Mouse (Mus musculus): ENCODE measurements around the gene Celsr1.

Celsr1 gene

DNA sequence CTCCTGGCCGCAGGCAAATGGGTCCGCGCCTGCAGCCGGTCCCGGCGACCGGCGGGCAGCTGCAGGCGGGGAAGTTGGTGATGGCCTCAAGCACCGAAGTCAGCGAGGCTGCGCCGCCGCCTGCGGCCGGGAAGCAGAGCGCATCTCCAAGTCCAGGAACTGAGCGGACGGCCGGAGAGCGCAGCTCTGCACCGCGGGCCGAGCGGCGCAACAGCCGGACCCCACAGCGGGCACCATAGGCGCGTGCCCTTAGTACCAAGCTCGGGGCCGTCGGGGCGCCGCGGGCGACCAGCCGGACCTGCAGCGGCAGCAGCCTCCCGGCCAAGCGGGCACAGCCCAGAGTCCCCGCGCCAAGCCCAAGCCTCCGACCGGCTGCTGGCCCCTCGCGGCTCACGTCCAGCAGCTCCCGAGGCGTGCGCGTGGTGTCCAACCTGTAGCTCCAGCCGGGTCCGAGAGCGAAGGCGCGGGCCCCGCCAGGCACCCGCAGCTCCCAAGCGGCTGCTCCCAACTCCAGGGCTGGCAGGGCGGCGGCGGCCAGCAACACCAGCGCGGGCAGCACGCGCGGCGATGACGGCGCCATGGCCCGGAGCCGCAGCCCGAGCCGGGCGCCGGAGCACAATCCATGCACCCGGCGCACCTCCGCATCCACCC lies at the start of gene Celsr1:
Celsr1 (minus strand) TSS at position 587 of the 651 bp plus-strand sequence.
- DNase-seq (ENCODE audit: low spot score), result no peak

- DNase-seq (ENCODE audit: low spot score), result no peak
Measured at GRCm38 (mm10) chr15:86083261-86083741, 49.7 kb upstream of the Celsr1 start.

DNA sequence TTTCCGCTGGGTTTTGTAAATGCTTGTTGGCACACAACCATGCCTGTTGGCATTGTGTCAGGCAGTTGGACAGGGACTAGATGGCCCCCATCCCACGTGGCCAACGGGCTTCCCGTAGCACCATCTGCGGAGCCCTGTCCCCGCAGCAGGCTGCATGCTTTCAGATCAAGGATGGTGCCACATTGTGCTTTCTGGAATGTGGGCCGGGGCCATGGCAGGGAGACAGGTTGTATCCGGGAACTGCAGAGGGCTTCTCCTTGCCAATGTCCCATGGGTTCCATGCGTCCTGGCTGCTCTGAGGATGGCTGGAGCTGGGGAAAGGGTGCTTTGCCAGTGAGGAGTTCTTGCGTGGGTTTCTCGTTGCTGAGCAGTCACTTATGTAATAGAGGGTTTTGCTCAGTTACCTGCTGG lies 49.0 kb upstream of the Celsr1 start:
- DNase-seq (ENCODE audit: low spot score), result no peak

DNA sequence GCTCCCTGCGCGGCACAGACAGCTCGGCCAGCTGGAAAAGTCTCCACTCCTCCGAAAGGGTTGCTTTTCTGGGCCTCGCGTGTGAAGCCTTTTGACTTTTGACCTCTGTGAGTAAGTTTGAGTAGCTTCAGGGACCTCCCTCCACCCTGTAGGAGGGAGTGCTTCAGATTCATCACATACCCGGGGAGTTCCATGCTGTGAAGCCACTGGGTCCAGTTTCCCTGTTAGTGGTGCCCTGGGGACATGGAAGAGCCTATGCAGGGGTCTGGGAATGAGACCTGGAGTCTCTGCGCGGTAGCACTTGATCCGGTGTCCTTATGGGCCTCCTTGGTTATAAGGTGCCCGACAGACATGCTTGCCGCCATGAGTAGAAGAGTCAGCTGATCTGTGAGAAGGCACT lies 48.1 kb upstream of the Celsr1 start:
- no peak for DNase-seq (ENCODE audit: low spot score)

DNA sequence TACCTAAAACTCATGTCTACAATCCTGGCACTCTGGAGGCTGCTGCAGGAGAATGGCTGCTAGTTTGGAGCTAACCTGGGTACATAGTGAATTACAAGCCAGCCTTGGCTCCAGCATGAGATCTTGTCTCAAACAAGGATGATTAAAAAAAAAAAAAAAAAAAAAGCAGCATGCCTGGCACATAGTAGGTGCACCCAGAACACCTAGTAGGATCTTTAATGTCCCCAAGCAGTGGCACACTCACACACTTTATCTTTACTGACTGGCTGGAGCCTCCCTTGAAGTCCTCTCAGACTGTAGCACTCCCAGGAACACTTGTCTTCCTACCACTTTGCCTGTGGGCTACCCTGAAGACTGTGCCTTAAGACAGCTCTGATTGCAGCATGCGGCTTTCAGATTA lies 46.8 kb upstream of the Celsr1 start:
- no peak for DNase-seq (ENCODE audit: low spot score)

DNA sequence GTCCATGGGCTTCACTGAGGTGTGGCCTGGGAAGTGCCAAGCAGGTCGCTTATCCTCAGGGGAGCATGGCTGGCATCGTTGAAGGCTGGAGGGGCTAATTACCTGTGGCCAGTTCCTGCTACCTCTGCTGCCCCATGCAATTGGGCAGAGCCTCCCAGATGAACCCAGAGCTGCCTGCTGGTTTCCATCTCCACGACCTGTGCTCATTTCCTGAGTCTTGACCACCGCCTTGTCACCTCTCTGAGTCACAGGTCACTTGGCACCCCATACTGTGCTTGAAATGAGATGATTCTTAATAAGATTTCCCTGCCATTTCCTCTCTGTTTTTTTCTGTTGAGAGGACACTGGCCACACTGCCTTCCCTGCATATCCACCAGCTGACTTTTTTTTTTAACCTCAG lies 46.3 kb upstream of the Celsr1 start:
- no peak for DNase-seq (ENCODE audit: low spot score)

DNA sequence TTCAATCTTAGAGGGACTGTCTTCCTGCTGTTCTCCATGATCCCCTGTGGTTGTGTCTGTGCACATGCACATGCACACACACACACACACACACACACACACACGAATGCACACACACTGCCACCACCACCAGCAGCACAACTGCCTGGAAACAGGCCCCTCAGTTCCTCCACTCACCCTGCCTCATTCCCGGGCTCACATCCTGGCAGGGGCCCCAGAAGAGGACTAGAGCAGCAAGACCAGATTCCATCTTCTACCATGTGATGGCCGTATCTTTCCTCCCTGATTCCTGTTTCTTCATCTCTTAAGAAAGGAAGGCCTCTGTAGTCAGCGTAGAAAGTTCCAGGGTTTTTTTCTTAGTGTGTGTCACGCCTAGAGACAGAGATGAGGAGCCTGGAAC lies 45.9 kb upstream of the Celsr1 start:
- DNase-seq (ENCODE audit: low spot score), result no peak

DNA sequence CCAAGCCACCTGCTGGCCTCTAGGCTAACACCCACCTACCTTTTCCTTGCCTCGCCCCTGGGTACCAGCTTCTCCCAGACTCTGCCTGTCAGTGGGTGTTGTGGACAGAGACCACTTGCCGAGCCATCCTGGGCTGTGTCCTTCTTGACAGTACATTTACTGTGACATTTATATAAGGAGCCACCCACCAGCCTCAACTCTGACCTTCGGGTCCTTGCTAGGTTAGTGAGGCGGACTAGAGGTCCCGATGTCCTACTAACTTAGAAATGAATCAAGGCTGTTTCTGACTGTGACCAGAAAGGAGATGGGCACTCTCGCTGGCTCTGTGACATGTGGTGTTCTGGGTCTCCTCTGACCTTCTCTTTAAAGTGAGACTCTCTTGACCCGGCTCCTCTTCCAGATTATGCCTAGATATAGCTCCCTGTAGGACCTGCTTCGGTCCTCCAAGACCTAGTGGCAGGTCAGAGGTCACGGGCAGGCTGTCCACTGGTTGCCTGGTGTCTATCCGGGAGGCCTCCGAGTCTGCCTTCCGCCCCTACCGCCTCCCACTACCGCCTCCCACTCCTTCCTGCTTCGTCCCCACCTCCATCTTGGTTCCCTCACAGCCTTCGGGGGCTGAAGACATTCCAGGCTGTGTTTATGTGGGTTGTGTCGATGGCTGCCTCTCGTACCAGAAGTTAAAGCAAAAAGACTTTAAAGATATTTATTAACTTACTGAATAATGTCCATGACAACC lies 45.1 kb upstream of the Celsr1 start:
- DNase-seq (ENCODE audit: low spot score), result no peak

GRCm38 (mm10) chr15:86077934-86078333 lies 44.4 kb upstream of the Celsr1 start:
- no peak for DNase-seq (ENCODE audit: low spot score)

DNA sequence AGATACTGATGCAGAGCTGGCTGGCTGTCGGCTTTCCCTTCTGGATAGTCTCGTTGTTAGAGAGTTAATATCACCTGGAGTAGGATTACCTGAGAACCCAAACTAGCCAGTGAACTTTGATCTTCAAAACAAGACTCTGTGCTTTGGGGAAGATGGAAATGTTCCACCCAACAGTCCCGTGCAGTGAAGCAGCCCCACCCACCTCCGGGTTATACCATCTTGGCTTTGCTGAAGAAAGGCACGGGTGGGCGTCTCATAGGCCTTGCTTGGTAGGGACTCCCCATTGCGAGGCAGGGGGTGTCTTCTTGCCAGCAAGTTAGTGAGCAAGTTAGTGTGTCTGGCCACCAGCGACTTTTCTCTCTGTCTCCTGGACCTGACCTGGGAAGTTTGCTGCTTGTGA lies 42.8 kb upstream of the Celsr1 start:
- no peak for DNase-seq (ENCODE audit: low spot score)

GRCm38 (mm10) chr15:86076048-86076315 lies 42.4 kb upstream of the Celsr1 start:
- DNase-seq (ENCODE audit: low spot score), result no peak

DNA sequence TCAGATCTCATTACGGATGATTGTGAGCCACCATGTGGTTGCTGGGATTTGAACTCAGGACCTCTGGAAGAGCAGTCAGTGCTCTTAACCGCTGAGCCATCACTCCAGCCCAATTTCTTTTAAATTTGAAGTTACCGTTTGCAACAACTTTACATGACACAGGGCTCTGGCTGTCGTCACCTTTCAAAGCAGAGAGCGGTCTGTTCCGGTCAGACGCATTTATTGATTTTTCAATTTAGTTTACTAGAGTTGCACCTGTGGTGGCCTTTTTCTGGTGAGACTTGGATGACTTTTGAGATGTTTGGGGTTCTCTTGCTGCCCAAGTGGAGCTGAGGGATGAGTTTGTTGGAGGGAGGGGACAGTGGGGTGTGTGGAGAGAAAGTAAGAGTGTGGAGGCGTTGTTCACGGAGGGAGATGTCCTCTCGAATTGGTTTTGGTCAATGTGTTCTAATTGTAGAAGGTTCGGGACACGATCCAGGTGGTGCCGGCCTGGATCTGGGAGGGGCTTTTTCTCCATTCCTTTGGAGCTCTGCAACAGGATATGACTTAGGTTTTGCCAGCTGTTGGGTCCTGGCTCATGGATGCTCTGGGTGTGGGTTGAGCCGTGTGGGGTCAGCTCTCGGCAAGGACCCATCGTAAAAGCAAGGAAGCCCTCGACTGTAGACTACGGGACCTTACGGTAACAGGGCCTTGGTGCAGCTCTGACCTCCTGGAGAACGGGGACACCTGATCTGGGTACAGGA lies 41.9 kb upstream of the Celsr1 start:
- DNase-seq (ENCODE audit: low spot score), result no peak

DNA sequence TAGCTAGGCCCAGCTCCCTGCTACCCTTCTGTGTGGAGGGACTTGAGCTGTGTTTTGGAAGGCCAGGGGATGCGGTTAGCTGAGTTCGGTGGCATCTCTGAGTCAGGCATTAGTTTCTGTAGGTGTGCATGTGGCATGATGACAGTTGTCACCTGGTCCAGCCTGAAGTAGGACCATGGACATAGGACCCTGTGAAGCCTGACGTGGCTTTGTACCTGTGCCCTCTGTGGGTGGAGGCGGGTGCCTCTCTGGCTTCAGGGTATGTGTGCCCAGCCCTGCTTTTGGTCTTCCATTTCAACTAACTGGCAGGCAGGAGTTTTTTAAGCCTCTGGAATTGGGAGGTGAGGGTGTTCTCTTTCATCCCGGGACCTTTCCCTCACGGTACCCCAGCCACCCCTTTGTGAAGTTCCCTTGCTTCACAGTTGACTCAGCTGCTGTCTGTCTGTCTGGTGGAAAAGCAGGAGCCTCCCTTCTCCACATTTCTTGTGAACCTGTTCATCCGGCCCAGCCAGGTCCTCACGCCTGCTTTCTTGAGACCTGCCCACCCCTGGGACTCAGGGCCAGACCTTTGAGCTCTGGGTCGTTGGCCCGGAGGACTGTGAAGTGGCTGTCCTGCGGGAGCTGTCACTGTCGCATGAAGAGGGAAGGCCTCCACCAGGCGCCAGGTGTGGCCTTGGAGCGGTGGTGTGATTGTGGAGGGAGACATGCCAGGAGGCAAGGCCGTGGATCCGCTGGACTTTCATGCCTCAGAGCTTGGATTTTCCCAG lies 40.8 kb upstream of the Celsr1 start:
- DNase-seq (ENCODE audit: low spot score), result no peak

DNA sequence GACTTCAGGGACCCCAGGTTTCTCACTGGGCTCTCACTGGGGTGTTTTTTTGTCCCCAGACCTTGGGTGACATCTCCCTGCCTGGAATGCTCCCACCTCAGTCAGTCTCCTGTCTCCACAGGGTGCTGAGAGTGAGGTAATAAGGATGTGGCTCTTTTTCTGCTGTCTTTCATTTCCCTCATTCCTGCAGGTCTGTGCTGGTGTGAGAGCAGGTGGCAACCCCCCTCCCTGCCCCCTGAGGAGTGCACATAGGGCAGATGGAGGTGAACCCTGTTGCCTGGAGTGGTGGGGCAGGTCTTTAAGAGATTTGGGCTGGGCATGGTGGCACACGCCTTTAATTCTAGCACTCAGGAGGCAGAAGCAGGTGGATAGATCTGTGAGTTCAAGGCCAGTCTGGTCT lies 37.6 kb upstream of the Celsr1 start:
- no peak for DNase-seq (ENCODE audit: low spot score)

- no peak for DNase-seq (ENCODE audit: low spot score)
Measured at GRCm38 (mm10) chr15:86070368-86070767, 36.8 kb upstream of the Celsr1 start.

- DNase-seq (ENCODE audit: low spot score), result no peak
Measured at GRCm38 (mm10) chr15:86069011-86069791, 35.6 kb upstream of the Celsr1 start.

DNA sequence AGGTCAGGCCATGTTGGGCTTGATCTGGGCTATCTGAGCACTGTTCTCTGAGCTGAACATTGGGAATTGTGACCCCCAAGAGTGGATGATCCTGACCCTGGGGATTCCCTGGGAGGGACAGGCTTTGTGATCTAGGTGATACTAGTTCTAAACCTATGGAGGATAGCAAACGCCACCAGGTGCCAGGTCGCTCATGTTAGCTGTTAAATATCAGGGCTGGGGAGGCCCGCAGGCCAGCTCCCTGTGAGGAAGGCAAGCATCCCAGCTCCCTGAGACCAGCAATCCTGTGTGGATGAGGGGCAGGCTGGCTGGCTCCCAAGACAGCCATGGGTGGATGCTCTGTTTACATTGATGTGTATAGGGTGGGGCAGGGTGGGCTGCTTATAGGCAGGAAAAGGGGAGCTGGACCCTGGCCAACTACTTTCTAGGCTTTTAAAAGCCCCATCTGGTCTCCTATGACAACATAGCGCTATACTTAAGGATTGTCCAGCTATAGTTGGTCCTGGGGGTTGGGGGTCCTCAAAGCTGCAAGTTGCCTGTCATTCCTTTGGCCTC lies 34.4 kb upstream of the Celsr1 start:
- no peak for DNase-seq (ENCODE audit: low spot score)

DNA sequence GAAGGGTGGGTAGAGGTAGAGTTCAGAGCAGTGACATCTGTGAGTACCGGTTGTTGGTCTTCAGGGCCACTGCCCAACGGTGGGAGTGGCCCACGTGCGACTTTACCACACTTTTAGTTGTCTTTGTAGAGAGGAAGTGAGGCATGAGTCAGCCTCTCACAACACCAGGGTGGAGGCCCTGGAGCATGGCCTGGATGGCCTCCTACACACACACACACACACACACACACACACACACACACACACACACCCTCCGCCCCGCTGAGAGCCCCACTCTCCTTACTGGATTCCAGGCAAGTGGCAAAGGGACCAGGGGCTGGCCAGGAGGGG lies 34.0 kb upstream of the Celsr1 start:
- DNase-seq (ENCODE audit: low spot score), result no peak

- DNase-seq (ENCODE audit: low spot score), result no peak
Measured at GRCm38 (mm10) chr15:86066836-86067580, 33.4 kb upstream of the Celsr1 start.

GRCm38 (mm10) chr15:86065367-86065766 lies 31.8 kb upstream of the Celsr1 start:
- DNase-seq (ENCODE audit: low spot score), result no peak

- no peak for DNase-seq (ENCODE audit: low spot score)
Measured at GRCm38 (mm10) chr15:86064850-86065229, 31.3 kb upstream of the Celsr1 start.
